Mouse (Mus musculus) ES-E14 (cell line): ENCODE data around the gene Cmc1. TPM values are rescaled to one million over a fixed set of nuclear protein-coding genes. Genes with fewer than 3 reads are reported as not detected.
A peak's percentile ranks its signal among the peaks of the same experiment; 100 is the strongest.

ENCODE experiments used
- DNase-seq: peaks from one replicate; pipeline ENCODE4 v3.0.0-alpha.2; 2013; ENCODE audit warnings: low read depth, low spot score
- H3K27ac ChIP-seq: 2 replicates; pipeline ENCODE4 v1.5.1; 2012; ENCODE audit warnings: low read depth, mild to moderate bottlenecking, low read length, moderate library complexity, mixed read lengths; ENCODE audit not compliant: poor library complexity, insufficient read depth, severe bottlenecking
- H3K36me3 ChIP-seq: 2 replicates; pipeline ENCODE4 v1.6.1; 2012; ENCODE audit warnings: mild to moderate bottlenecking, low read length, moderate library complexity, mixed read lengths; ENCODE audit not compliant: control insufficient read depth, poor library complexity, insufficient read depth, severe bottlenecking
- H3K4me1 ChIP-seq, 2 experiments: fragments of 150-350 bp in 1 of 2; sonication (generic) in 1 of 2; 2 replicates each; pipeline ENCODE4 v1.6.1; 2012; ENCODE audit warnings: low read length in 2 of 2, mild to moderate bottlenecking in 1 of 2, mixed read lengths in 1 of 2; ENCODE audit not compliant: control insufficient read depth in 2 of 2, insufficient read depth in 2 of 2, poor library complexity in 1 of 2
- H3K4me3 ChIP-seq, 2 experiments: fragments of 150-350 bp in 1 of 2; sonication (generic) in 1 of 2; 2 replicates each; pipeline ENCODE4 v1.5.1; 2012; ENCODE audit warnings: low read length in 2 of 2, low read depth in 1 of 2, mild to moderate bottlenecking in 1 of 2, mixed read lengths in 1 of 2; ENCODE audit not compliant: insufficient read depth in 1 of 2, poor library complexity in 1 of 2, severe bottlenecking in 1 of 2
- H3K9ac ChIP-seq: 2 replicates; pipeline ENCODE4 v1.6.1; 2012; ENCODE audit warnings: low read depth, mild to moderate bottlenecking, low read length, mixed read lengths; ENCODE audit not compliant: poor library complexity, insufficient read depth, severe bottlenecking
- H3K9me3 ChIP-seq: fragments of 150-350 bp; sonication (generic); 2 replicates; pipeline ENCODE4 v1.6.1; 2012; ENCODE audit warnings: low read depth, mild to moderate bottlenecking, low read length; ENCODE audit not compliant: control insufficient read depth, insufficient read depth
- CHD2 ChIP-seq: IDR thresholded peaks from 2 replicates; pipeline ENCODE4 v1.6.1; 2014; ENCODE audit warnings: mild to moderate bottlenecking, low read depth, low read length, inconsistent platforms
- HCFC1 ChIP-seq: IDR thresholded peaks from 2 replicates; pipeline ENCODE4 v1.6.1; 2012; ENCODE audit warnings: low read length, inconsistent platforms, borderline replicate concordance; ENCODE audit not compliant: insufficient read depth
- MAFK ChIP-seq: IDR thresholded peaks from 2 replicates; pipeline ENCODE4 v1.6.1; 2014; ENCODE audit warnings: mild to moderate bottlenecking, low read depth, low read length, inconsistent platforms; ENCODE audit not compliant: insufficient read depth
- ZC3H11A ChIP-seq: IDR thresholded peaks from 2 replicates; pipeline ENCODE4 v1.6.1; 2012; ENCODE audit warnings: low read depth, mild to moderate bottlenecking, inconsistent platforms, low read length, borderline replicate concordance
- ZNF384 ChIP-seq: IDR thresholded peaks from 2 replicates; pipeline ENCODE4 v1.6.1; 2012; ENCODE audit warnings: low read depth, low read length, inconsistent platforms
- in situ Hi-C, 2 experiments: fragments of 600-800 bp; cut with MboI; formaldehyde crosslinking; loops; one replicate each; pipeline ENCODE4 v1.15.1; 2025; ENCODE audit warnings: low sequenced_read_pairs in 2 of 2, inconsistent platforms in 1 of 2; ENCODE audit not compliant: unreplicated experiment in 2 of 2
- total RNA-seq: library from RNA; depleted of rRNA; stranded (reverse); fragments of 300-350 nt; gene quantifications from 2 replicates; pipeline ENCODE4 v1.2.3, GENCODE M21; 2012; rRNA removed

Gene Cmc1
- 16.5 and 18.8 TPM in 2 replicates for total RNA-seq

GRCm38 (mm10) chr9:118149407-118150402, at the start of gene Cmc1:
Gene Cmc1, minus strand, starts transcription at chr9:118150177.
- Histone ChIP-seq H3K27ac (no peak within 1 kb of the TSS), H3K9ac (peak within 1 kb of the TSS; percentile 95), H3K4me1 (no peaks in the 10 kb centered on the region), H3K9me3 (peaks cover 4% of the 10 kb centered on the region; the same call in 1 of the 2 replicates), H3K4me3 (peak within 1 kb of the TSS; percentile 77 to 91), H3K36me3 (peaks cover 4% of the 10 kb centered on the region; the same call in 1 of the 2 replicates)
- DNase-seq, result peak; percentile 97
- in situ Hi-C loops, result no loop called here
- TF ChIP-seq MAFK, result no peak
- no peak; the same call in 1 of the 2 replicates for TF ChIP-seq HCFC1
- no peak for TF ChIP-seq CHD2
- TF ChIP-seq ZNF384, result no peak
- no peak for TF ChIP-seq ZC3H11A

GRCm38 (mm10) chr9:118198557-118198956, 48.6 kb upstream of the Cmc1 start:
- H3K27ac ChIP-seq, result no peak overlapping the region
- DNase-seq, result no peak
- no peaks in the 10 kb centered on the region for H3K4me1 ChIP-seq
- H3K36me3 ChIP-seq, result no peaks in the 10 kb centered on the region
- in situ Hi-C loops, result no loop called here
- H3K4me3 ChIP-seq, result no peak overlapping the region
- H3K9me3 ChIP-seq, result no peaks in the 10 kb centered on the region
- TF ChIP-seq HCFC1 (no peak), ZC3H11A (no peak), MAFK (no peak), ZNF384 (no peak), CHD2 (no peak)
- H3K9ac ChIP-seq, result no peak overlapping the region

GRCm38 (mm10) chr9:118196661-118197390, 46.8 kb upstream of the Cmc1 start:
- Histone ChIP-seq H3K4me1 (no peaks in the 10 kb centered on the region), H3K27ac (no peak overlapping the region), H3K9me3 (no peaks in the 10 kb centered on the region), H3K4me3 (no peak overlapping the region), H3K36me3 (no peaks in the 10 kb centered on the region), H3K9ac (no peak overlapping the region)
- no peak for TF ChIP-seq ZC3H11A
- TF ChIP-seq CHD2, result no peak
- no peak for TF ChIP-seq MAFK
- no peak for TF ChIP-seq HCFC1
- TF ChIP-seq ZNF384, result no peak
- DNase-seq, result no peak
- in situ Hi-C loops, result no loop called here

- Histone ChIP-seq H3K4me3 (no peak overlapping the region), H3K27ac (no peak overlapping the region), H3K4me1 (no peaks in the 10 kb centered on the region), H3K36me3 (no peaks in the 10 kb centered on the region), H3K9ac (no peak overlapping the region), H3K9me3 (no peaks in the 10 kb centered on the region)
- TF ChIP-seq MAFK (no peak), ZNF384 (no peak), HCFC1 (no peak), CHD2 (no peak), ZC3H11A (no peak)
- in situ Hi-C loops, result no loop called here
- DNase-seq, result no peak
These were observed 43.3 kb upstream of the Cmc1 start for GRCm38 (mm10) chr9:118193263-118193662.
